Mouse (Mus musculus) forebrain, embryonic 15.5 days (tissue): ENCODE measurements at regions not wholly inside any gene's neighbourhood (a gene's known extent, or its start where the extent isn't known, plus 50 kb on each side); places are given as distances from the start of the nearest gene placed in this dataset.

ENCODE experiments used
- ATAC-seq: fragments of 200-750 bp; cut with Nextera tagmentation; replicated peaks from 2 replicates; pipeline ENCODE4 v1.8.0; 2017; ENCODE audit warnings: mild to moderate bottlenecking, moderate TSS enrichment, moderate library complexity
- H3K27ac ChIP-seq: fragments of 300-500 bp; sonication (generic); replicated peaks from 2 replicates; pipeline ENCODE4 v1.5.1; 2015; ENCODE audit warnings: mild to moderate bottlenecking, inconsistent platforms
- H3K27me3 ChIP-seq: fragments of 300-500 bp; sonication (generic); 2 replicates; pipeline ENCODE4 v1.6.1; 2015; ENCODE audit warnings: inconsistent platforms
- H3K36me3 ChIP-seq: fragments of 300-500 bp; sonication (generic); 2 replicates; pipeline ENCODE4 v1.6.1; 2015; ENCODE audit warnings: mild to moderate bottlenecking, inconsistent platforms
- H3K4me1 ChIP-seq: fragments of 300-500 bp; sonication (generic); 2 replicates; pipeline ENCODE4 v1.6.1; 2015; ENCODE audit warnings: inconsistent platforms
- H3K4me2 ChIP-seq: fragments of 300-500 bp; sonication (generic); replicated peaks from 2 replicates; pipeline ENCODE4 v1.6.1; 2015; ENCODE audit warnings: mild to moderate bottlenecking, inconsistent platforms
- H3K4me3 ChIP-seq: fragments of 300-500 bp; sonication (generic); 2 replicates; pipeline ENCODE4 v1.5.1; 2015; ENCODE audit warnings: mild to moderate bottlenecking, inconsistent platforms
- H3K9ac ChIP-seq: fragments of 300-500 bp; sonication (generic); replicated peaks from 2 replicates; pipeline ENCODE4 v1.6.1; 2015; ENCODE audit warnings: mild to moderate bottlenecking, inconsistent platforms
- H3K9me3 ChIP-seq: fragments of 300-500 bp; sonication (generic); 2 replicates; pipeline ENCODE4 v1.6.1; 2016; ENCODE audit warnings: inconsistent platforms
- WGBS: fragments of 180-500 bp; shearing (Covaris S2); methylation state at CpG from one replicate; pipeline ENCODE4 v1.1.7; 2015; ENCODE audit warnings: mixed read lengths; 5-methylcytosine and 5-hydroxymethylcytosine counted together

- H3K9ac ChIP-seq: no peak overlapping the region
- H3K27ac ChIP-seq: no peak overlapping the region
- no peaks in the 10 kb centered on the region for H3K4me1 ChIP-seq
- ATAC-seq: no peak
- no peaks in the 10 kb centered on the region for H3K27me3 ChIP-seq
- H3K4me2 ChIP-seq: no peak overlapping the region
- H3K36me3 ChIP-seq: no peaks in the 10 kb centered on the region
- 82% methylated on average over 5 of the region's 5 CpGs for WGBS
- H3K9me3 ChIP-seq: no peaks in the 10 kb centered on the region
- no peak overlapping the region for H3K4me3 ChIP-seq
Observed at GRCm38 (mm10) chr8:116344590-116345222, 160.1 kb upstream of the Dynlrb2 start.

- Histone ChIP-seq H3K27me3 (no peaks in the 10 kb centered on the region), H3K4me1 (no peaks in the 10 kb centered on the region), H3K27ac (no peak overlapping the region), H3K4me2 (no peak overlapping the region), H3K9me3 (no peaks in the 10 kb centered on the region), H3K9ac (no peak overlapping the region), H3K36me3 (no peaks in the 10 kb centered on the region), H3K4me3 (no peak overlapping the region)
- ATAC-seq: no peak
- WGBS: 76% methylated on average over 5 of the region's 5 CpGs
Observed at GRCm38 (mm10) chr8:116343534-116343933, 161.2 kb upstream of the Dynlrb2 start.

GRCm38 (mm10) chr8:116334772-116335171 is 170.0 kb upstream of the Dynlrb2 start:
- H3K27ac ChIP-seq: no peak overlapping the region
- H3K9ac ChIP-seq: no peak overlapping the region
- no peaks in the 10 kb centered on the region for H3K9me3 ChIP-seq
- no peaks in the 10 kb centered on the region for H3K4me1 ChIP-seq
- H3K4me2 ChIP-seq: no peak overlapping the region
- ATAC-seq: no peak
- no peaks in the 10 kb centered on the region for H3K27me3 ChIP-seq
- no peaks in the 10 kb centered on the region for H3K36me3 ChIP-seq
- 89% methylated on average over 3 of the region's 3 CpGs for WGBS
- no peak overlapping the region for H3K4me3 ChIP-seq

- no peaks in the 10 kb centered on the region for H3K9me3 ChIP-seq
- H3K36me3 ChIP-seq: no peaks in the 10 kb centered on the region
- no peak overlapping the region for H3K9ac ChIP-seq
- ATAC-seq: no peak
- H3K4me1 ChIP-seq: no peaks in the 10 kb centered on the region
- no peaks in the 10 kb centered on the region for H3K27me3 ChIP-seq
- no peak overlapping the region for H3K27ac ChIP-seq
- no peak overlapping the region for H3K4me2 ChIP-seq
- H3K4me3 ChIP-seq: no peak overlapping the region
- 89% methylated on average over 3 of the region's 3 CpGs for WGBS
Observed at GRCm38 (mm10) chr8:116334101-116334500, 170.7 kb upstream of the Dynlrb2 start.

GRCm38 (mm10) chr8:116320014-116320680 is 184.6 kb upstream of the Dynlrb2 start:
- no peak for ATAC-seq
- WGBS: 88% methylated on average over 13 of the region's 13 CpGs
- Histone ChIP-seq H3K27ac (no peak overlapping the region), H3K9ac (no peak overlapping the region), H3K4me1 (peaks cover 9% of the 10 kb centered on the region; the same call in 1 of the 2 replicates), H3K4me2 (no peak overlapping the region), H3K9me3 (no peaks in the 10 kb centered on the region), H3K36me3 (no peaks in the 10 kb centered on the region), H3K4me3 (no peak overlapping the region), H3K27me3 (no peaks in the 10 kb centered on the region)

GRCm38 (mm10) chr8:116315410-116315809 is 189.4 kb upstream of the Dynlrb2 start:
- H3K27ac ChIP-seq: no peak overlapping the region
- no peaks in the 10 kb centered on the region for H3K27me3 ChIP-seq
- H3K4me2 ChIP-seq: no peak overlapping the region
- H3K4me3 ChIP-seq: no peak overlapping the region
- H3K9me3 ChIP-seq: no peaks in the 10 kb centered on the region
- 23% methylated on average over 5 of the region's 5 CpGs for WGBS
- H3K9ac ChIP-seq: no peak overlapping the region
- H3K4me1 ChIP-seq: peaks cover 11% of the 10 kb centered on the region; the same call in 1 of the 2 replicates
- H3K36me3 ChIP-seq: no peaks in the 10 kb centered on the region
- ATAC-seq: 0 out of 2 replicates have a peak, but pooled peaks have one; percentile 23

- H3K4me3 ChIP-seq: no peak overlapping the region
- WGBS: 83% methylated on average over 12 of the region's 12 CpGs
- no peak overlapping the region for H3K4me2 ChIP-seq
- H3K9ac ChIP-seq: no peak overlapping the region
- no peak overlapping the region for H3K27ac ChIP-seq
- no peaks in the 10 kb centered on the region for H3K36me3 ChIP-seq
- peaks cover 11% of the 10 kb centered on the region; the same call in 1 of the 2 replicates for H3K4me1 ChIP-seq
- no peak for ATAC-seq
- no peaks in the 10 kb centered on the region for H3K27me3 ChIP-seq
- no peaks in the 10 kb centered on the region for H3K9me3 ChIP-seq
Observed at GRCm38 (mm10) chr8:116314429-116315092, 190.2 kb upstream of the Dynlrb2 start.

- H3K9me3 ChIP-seq: no peaks in the 10 kb centered on the region
- no peak overlapping the region for H3K4me3 ChIP-seq
- H3K4me2 ChIP-seq: no peak overlapping the region
- WGBS: 93% methylated on average over 7 of the region's 7 CpGs
- peaks cover 5% of the 10 kb centered on the region; the same call in 1 of the 2 replicates for H3K4me1 ChIP-seq
- ATAC-seq: no peak
- no peak overlapping the region for H3K27ac ChIP-seq
- H3K27me3 ChIP-seq: no peaks in the 10 kb centered on the region
- no peaks in the 10 kb centered on the region for H3K36me3 ChIP-seq
- no peak overlapping the region for H3K9ac ChIP-seq
Observed at GRCm38 (mm10) chr8:116298891-116299290, 205.9 kb upstream of the Dynlrb2 start.

GRCm38 (mm10) chr8:116290671-116291245 is 214.0 kb upstream of the Dynlrb2 start:
- Histone ChIP-seq H3K9ac (no peak overlapping the region), H3K9me3 (no peaks in the 10 kb centered on the region), H3K36me3 (no peaks in the 10 kb centered on the region), H3K27me3 (no peaks in the 10 kb centered on the region), H3K4me3 (no peak overlapping the region), H3K27ac (no peak overlapping the region), H3K4me1 (no peaks in the 10 kb centered on the region), H3K4me2 (no peak overlapping the region)
- no peak for ATAC-seq
- 89% methylated on average over 6 of the region's 6 CpGs for WGBS

- no peaks in the 10 kb centered on the region for H3K36me3 ChIP-seq
- H3K9me3 ChIP-seq: no peaks in the 10 kb centered on the region
- no peaks in the 10 kb centered on the region for H3K4me1 ChIP-seq
- no peak for ATAC-seq
- WGBS: 86% methylated on average over 2 of the region's 2 CpGs
- no peaks in the 10 kb centered on the region for H3K27me3 ChIP-seq
- no peak overlapping the region for H3K27ac ChIP-seq
- no peak overlapping the region for H3K4me2 ChIP-seq
- H3K4me3 ChIP-seq: no peak overlapping the region
- no peak overlapping the region for H3K9ac ChIP-seq
Observed at GRCm38 (mm10) chr8:116289237-116289636, 215.5 kb upstream of the Dynlrb2 start.

- Histone ChIP-seq H3K36me3 (no peaks in the 10 kb centered on the region), H3K9ac (no peak overlapping the region), H3K4me3 (no peak overlapping the region), H3K9me3 (no peaks in the 10 kb centered on the region), H3K4me1 (no peaks in the 10 kb centered on the region), H3K27ac (no peak overlapping the region), H3K4me2 (no peak overlapping the region), H3K27me3 (no peaks in the 10 kb centered on the region)
- 74% methylated on average over 2 of the region's 3 CpGs for WGBS
- ATAC-seq: no peak
Observed at GRCm38 (mm10) chr8:116283990-116284389, 220.8 kb upstream of the Dynlrb2 start.

- WGBS: 91% methylated on average over 5 of the region's 5 CpGs
- no peaks in the 10 kb centered on the region for H3K36me3 ChIP-seq
- no peak overlapping the region for H3K4me3 ChIP-seq
- ATAC-seq: no peak
- H3K4me2 ChIP-seq: no peak overlapping the region
- H3K9ac ChIP-seq: no peak overlapping the region
- H3K4me1 ChIP-seq: no peaks in the 10 kb centered on the region
- H3K27me3 ChIP-seq: no peaks in the 10 kb centered on the region
- H3K27ac ChIP-seq: no peak overlapping the region
- no peaks in the 10 kb centered on the region for H3K9me3 ChIP-seq
Observed at GRCm38 (mm10) chr8:116282341-116282740, 222.4 kb upstream of the Dynlrb2 start.
